Mouse (Mus musculus): ENCODE results near the gene Stk40.

Gene Stk40

DNA sequence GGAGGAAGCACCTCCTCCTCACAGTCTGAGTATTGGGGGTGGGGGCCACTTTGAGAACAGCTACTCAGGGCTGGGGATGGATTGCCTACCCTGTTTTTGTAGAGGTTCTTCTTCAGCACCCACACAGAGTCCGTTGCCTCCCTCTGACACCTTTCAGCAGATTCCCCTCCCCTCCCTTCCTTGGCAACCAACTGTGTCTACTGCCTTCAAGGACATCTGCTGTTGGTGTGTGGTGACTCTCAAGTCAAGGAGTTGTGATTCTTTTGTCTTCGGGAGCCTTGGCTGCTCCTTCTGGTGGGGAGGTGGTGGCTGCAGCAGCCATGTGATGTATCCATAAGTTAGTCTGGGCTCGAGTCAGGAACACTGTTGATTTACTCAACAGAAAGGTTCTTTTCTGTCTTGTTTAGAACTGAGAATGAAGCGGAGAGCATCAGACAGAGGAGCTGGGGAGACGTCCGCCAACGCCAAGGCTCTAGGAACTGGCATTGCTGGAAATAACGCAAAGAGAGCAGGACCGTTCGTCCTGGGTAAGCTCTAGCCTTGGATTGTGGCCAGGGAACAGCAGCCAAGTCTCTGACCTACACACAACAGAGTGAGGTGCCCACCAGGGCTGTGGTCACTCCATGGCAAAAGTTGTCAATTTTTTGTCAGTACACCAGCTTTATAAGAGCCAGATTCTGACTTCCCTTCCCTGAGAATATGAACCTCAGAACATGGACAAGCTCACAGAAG, 19.7 kb downstream of the Stk40 start:
- no peak for DNase-seq (ENCODE audit: low spot score)

- no peak for DNase-seq (ENCODE audit: low spot score)
Measured at GRCm38 (mm10) chr4:126130502-126130901, 26.7 kb downstream of the Stk40 start.

DNA sequence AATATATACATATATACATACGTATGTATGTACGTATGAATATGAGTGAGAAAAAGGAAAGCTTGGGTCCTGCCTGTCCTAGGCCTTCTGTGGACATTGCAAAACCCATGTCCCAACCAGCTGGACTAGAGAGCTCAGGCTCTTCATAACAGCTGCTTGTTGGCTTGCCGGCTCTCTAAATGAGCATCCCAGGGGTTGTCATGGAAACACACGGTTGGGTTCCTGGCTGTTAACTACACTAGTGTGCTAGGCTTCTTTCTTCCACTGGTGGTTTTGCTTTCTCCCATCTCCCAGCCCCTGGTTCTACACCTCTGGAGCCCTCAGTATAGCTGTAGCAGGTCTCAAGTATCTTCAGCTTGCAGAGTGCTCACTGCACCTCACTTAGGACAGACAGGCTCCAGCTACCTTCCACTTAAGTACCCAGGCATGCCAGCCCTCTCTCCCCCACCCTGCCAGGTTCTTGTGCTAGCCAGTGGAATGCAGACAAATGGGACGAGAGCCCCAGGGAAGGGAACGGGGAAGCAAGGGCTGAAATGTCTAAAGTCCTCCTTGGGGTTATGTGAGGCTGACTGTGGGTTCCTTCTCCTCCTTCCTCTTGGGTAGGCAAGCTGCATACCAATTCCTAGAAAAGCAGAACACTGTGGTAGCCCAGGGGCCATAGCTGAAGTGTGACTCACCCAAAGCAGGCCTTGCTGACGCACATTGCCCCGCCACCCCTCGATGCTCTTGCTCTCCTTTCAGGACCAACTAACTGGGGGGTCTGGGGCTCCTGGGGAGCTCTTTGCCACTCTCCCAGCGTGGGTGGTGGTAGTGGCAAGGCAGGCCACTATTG, 27.7 kb downstream of the Stk40 start:
- peak; percentile 55 for DNase-seq (ENCODE audit: low spot score)

- DNase-seq (ENCODE audit: low spot score), result no peak
Measured at GRCm38 (mm10) chr4:126132636-126133264, 29.0 kb downstream of the Stk40 start.

DNA sequence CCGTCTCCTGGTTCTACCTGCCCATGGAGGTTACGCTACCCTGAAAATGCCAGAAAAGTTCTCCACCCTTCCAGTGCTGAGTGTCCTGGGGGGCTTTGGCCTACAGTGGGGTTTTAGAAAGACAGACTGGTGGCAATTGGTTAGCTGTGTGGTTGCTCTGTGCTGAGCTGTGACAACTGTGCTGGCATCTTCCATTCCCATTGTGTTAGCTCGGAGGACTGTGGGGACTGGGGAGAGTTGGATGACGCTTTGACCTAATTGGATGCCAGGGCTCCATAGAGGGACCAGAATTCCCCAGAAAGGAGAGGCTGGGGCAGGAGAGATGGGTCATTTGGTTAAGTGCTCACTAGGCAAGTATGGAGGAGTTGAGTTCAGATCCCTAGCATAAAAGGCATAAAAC, 30.5 kb downstream of the Stk40 start:
- no peak for DNase-seq (ENCODE audit: low spot score)

- DNase-seq (ENCODE audit: low spot score), result no peak
Measured at GRCm38 (mm10) chr4:126134639-126135038, 30.9 kb downstream of the Stk40 start.

- no peak for DNase-seq (ENCODE audit: low spot score)
Measured at GRCm38 (mm10) chr4:126137773-126138172, 34.0 kb downstream of the Stk40 start.

DNA sequence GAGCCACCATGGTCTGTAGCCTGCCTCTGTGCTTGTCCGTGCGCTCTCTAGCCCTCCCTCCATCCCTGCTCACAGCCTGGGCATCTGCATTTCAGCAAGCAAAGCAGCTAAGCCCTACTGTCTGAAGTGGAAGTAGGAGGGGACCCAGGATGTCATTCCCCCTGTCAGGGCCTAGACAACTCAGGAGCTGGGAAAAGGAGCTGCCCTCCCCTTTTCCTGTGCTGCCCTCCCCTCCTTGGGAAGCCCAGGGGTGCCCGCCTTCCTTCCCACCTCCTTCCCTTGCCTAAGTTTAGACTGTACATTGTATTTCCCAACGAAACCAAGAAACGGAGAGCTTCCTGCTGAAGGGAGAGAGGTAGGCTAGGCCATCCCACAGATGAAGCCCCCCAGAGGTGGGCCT, 37.3 kb downstream of the Stk40 start:
- DNase-seq (ENCODE audit: low spot score), result no peak

DNA sequence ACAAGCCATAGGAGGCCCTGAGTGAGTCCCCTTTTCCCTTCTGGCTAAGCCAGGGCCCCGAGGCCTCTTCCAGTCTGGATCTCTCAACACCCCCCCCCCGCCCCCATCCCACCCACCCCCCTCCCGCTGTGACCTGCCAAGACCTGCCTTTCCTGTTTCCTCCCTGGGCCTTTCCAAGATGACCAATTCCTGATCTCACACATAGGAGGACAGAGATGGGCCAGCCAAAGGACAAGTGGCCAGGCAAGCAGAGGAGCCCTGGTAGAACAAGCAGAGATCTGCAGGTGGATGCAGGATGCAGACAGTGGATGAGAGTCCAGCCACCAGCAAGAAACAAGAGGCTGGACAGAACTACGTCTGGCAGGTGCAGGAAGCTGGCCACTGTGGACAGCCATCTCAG, 41.6 kb downstream of the Stk40 start:
- no peak for DNase-seq (ENCODE audit: low spot score)

DNA sequence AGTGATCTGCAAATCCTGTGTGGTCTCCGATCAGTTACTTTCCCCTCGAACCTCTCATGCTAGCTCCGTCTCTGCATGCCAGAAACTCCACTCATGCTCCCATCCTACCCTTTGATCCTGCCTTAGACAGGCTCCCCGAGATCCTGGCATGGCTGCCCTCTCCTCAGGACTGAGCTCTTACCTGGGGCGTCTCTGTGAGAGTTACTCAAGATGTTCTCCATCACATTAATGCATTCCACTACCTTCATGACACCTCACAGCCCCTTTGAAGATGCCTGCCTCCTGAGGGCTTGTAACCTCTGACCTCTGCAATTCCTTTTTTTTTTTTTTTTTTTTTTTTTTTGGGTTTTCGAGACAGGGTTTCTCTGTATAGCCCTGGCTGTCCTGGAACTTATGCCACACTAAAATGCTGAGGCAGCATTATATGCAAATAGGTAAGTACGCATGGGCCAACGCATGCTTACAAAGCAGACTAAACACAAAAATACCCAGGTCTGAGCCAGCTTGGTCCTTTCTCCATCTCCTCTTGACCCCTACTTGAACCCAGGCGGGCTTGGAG, 43.3 kb downstream of the Stk40 start:
- no peak for DNase-seq (ENCODE audit: low spot score)

- peak; percentile 60 for DNase-seq (ENCODE audit: low spot score)
Measured at GRCm38 (mm10) chr4:126147533-126148160, 43.9 kb downstream of the Stk40 start, which contains the start of gene Eva1b. Eva1b (plus strand) TSS chr4:126147744.

DNA sequence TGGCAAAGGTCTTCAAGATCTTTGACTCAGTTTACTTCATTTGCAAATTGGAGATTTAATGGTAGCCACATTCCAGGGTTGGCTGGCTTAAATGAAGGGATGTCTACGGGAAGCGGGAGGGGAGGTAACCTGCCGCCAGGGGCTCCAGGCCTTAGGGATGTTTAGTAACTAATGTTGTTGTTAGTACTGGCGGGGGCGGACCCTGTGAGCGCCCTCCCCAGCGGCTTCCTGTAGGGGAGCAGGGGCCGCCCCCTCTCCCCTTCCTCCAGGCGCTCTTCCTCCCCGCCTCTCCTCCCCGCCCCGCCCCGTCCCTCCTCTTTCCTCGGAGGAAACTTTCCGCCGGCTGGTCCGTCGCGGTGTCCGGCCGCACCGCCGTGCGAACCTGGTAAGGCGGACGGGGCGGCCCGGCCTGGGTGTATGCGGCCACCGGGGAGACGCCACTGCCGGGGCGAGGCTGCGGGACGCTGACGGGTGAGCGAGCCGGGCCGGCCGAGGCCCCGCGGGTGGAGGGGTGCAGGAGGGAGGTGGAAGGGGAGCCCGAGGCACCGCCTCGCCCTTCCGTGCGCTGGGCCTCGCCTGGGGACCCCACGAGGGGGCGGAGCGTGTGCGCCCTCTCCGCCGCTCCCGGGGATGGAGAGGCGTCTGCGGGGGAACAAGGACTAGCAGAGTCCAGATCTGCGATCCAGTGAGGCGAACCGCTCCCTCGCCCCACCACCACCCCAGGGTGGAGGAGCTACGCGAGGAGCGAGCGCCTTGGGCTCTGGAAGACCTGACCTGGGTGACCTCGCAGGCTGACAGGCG, 44.6 kb downstream of the Stk40 start:
- peak; percentile 39 for DNase-seq (ENCODE audit: low spot score)

GRCm38 (mm10) chr4:126149041-126149676, 45.4 kb downstream of the Stk40 start:
- peak; percentile 55 for DNase-seq (ENCODE audit: low spot score)

DNA sequence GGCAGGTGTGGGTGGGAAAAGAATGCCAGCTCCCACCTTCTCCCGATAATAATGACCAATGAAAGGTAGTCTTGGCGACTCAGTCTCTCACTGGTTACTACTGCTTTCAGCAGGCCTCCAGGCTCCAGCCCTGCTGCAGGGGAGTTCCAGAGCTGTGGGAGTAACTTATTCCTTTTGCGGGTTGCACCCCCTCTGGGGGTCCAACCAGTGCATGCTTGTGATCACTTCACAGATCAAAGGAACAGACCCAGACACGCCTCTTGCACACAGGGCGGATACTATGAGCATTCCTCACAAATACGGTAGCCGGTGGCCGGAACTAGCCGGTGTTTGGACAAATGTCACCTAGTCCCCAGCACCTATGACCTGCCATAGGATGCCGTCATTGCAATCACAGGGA, 46.0 kb downstream of the Stk40 start:
- DNase-seq (ENCODE audit: low spot score), result no peak

DNA sequence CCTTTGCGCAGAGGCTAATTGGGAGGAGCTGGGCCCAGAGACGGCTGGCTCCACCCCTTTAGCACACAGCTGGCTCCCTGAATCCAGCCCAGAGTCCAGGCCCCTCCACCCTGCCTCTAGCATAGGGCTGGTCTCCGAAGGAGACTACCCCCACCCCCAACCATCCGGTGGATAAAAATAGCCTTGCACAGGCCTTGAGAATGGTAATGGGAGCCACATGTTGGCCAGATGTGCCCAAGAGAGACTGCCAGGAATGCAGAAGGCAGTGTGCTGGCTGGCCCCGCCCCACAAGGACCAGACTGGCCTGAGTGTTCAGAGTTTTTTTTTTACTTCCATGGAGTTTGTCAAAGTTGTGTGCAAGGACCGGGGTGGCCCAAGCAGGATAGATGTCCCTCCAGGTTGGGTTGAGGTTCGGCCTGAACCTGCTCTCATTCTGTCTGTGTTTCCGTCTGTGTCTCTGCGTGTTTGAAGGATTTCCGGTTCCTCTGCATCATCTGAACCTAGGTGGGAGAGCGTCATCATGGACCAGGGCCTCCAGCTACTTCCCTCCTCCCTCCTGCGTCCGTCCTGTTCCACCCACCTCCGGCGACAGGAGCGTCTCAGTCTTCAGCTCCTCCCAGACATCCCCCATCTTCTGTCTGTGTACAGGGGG, 46.7 kb downstream of the Stk40 start:
- peak; percentile 12 for DNase-seq (ENCODE audit: low spot score)

DNA sequence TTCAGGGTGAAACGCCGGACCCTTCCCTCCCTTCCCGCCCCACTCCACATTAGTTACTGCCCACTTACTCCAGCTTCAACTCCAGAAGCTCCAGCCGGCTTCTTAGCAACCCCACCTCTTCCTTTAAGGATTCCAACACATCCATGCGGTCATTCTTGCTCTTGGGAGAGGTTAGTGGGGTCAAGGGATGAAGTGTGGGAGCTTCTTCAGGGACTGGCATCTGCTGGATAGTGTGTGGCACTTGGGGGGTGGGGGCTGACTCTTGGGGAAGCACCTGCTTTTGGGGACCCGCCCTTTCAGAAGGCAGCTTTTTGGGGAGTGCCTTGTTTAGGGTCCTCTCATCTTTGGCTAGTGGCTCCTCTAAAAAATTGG, 47.2 kb downstream of the Stk40 start:
- no peak for DNase-seq (ENCODE audit: low spot score)

GRCm38 (mm10) chr4:126151701-126152440, 48.1 kb downstream of the Stk40 start:
- DNase-seq (ENCODE audit: low spot score), result no peak

GRCm38 (mm10) chr4:126152864-126153263, 49.1 kb downstream of the Stk40 start:
- no peak for DNase-seq (ENCODE audit: low spot score)

GRCm38 (mm10) chr4:126155183-126155582, 51.4 kb downstream of the Stk40 start:
- no peak for DNase-seq (ENCODE audit: low spot score)

DNA sequence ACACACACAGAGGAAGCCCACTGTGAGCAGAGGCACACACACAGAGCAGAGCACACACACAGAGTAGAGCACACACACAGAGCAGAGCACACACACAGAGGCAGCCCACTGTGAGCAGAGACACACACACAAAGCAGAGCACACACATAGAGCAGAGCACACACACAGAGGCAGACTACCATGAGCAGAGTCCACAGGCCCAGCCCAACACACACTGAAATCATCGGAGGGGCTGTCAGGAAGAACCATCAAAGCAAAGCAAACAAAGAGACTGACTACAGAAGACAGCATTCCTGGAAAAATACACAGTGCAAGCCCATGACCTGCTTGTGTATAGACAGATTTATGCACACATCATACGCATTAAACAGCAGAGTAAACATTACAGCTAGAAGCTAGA, 52.1 kb downstream of the Stk40 start:
- DNase-seq (ENCODE audit: low spot score), result no peak

Measured in retina, embryonic 14.5 days (tissue).